18 mouse cellular contexts compared by ENCODE assay signal in the genomic region with DNA sequence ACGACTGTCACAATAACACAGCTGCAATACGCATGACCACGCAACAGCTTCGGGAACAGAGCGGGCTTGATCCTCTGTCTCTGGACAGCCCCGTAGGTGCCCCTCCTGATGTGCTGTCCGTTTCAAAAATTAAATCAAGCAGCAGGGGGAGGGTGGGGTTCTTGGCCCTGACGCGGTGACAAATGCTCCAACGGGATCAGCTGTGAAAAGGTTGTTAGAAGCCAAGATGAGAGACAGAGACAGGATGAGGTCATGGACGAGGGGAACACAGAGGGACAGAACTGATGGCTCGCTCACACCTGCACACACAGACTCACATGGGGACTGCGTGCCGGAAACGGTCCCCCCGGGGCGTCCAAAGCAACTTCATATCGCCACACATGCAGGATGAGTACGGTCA. TPM values are rescaled to one million over a fixed set of nuclear protein-coding genes. Genes with fewer than 3 reads are reported as not detected.
A peak's percentile ranks its signal among the peaks of the same experiment; 100 is the strongest.
DNase-seq lines count a peak whose midpoint lies in the region; ATAC-seq and TF ChIP-seq lines count a peak whose summit lies in the region.
"Had no signal": no experiment of that assay in that cellular context is flagged by ENCODE, and none has a peak within 500 bp of the region (broad histone marks: within the 10 kb centered on the region; RNA-seq: fewer than 3 reads in every experiment).

No protein-coding gene starts in this region.

- no peak for TF ChIP-seq CTCF in layer of hippocampus, adult 2 months (conservative IDR thresholded peaks at IDR 0.05)
- no peak for TF ChIP-seq CTCF in intestine, postnatal 0 days (IDR thresholded peaks at IDR 0.05; ENCODE audit: low read depth)

- DNase-seq in cerebellum, adult 11-12 months, result peak; percentile 48
- no peak for DNase-seq in layer of hippocampus, adult 2 months (ENCODE audit: low spot score in 2 of 2)
- DNase-seq in layer of hippocampus, adult 8-10 months (ENCODE audit: low spot score in 2 of 2), result no peak
- DNase-seq in liver, embryonic 11.5 days (ENCODE audit: low spot score), result no peak
- DNase-seq: adrenal gland, postnatal 25 days; kidney, adult 2 months; kidney, postnatal 36 days; layer of hippocampus, postnatal 36 days had no signal

- H3K4me1 ChIP-seq in forebrain, embryonic 13.5 days, result peaks cover 80% of the 10 kb centered on the region
- peaks cover 81% of the 10 kb centered on the region for H3K4me1 ChIP-seq in midbrain, embryonic 13.5 days (replicated peaks)
- H3K4me1 ChIP-seq in intestine, postnatal 0 days (replicated peaks; ENCODE audit: control insufficient read depth, insufficient read depth, low read length), result no peaks in the 10 kb centered on the region
- peaks cover 17% of the 10 kb centered on the region for H3K4me1 ChIP-seq in liver, embryonic 11.5 days (replicated peaks; ENCODE audit: control insufficient read depth, insufficient read depth, low read length)

- H3K9ac ChIP-seq in forebrain, embryonic 13.5 days, result peak overlapping the region; percentile 52; the same call in 1 of the 2 replicates
- peak overlapping the region; percentile 37; the same call in 1 of the 2 replicates for H3K9ac ChIP-seq in midbrain, embryonic 13.5 days (replicated peaks)
- H3K9ac ChIP-seq in intestine, postnatal 0 days (ENCODE audit: low read depth, low read length), result no peak overlapping the region
- H3K9ac ChIP-seq in liver, embryonic 11.5 days (ENCODE audit: low read depth, low read length), result no peak overlapping the region
- H3K9ac ChIP-seq: embryonic facial prominence, embryonic 15.5 days; hindbrain, embryonic 15.5 days; liver, embryonic 12.5 days; lung, embryonic 15.5 days had no signal

- no peak for ATAC-seq in cerebellum, adult (ENCODE audit: insufficient number of reproducible peaks, low FRiP score, low TSS enrichment)
- ATAC-seq in forebrain, embryonic 13.5 days, result no peak
- no peak for ATAC-seq in midbrain, embryonic 13.5 days
- no peak for ATAC-seq in intestine, postnatal 0 days
- no peak for ATAC-seq in liver, embryonic 11.5 days (replicated peaks; ENCODE audit: low FRiP score)
- ATAC-seq: liver, embryonic 12.5 days had no signal

- WGBS in forebrain, embryonic 13.5 days, result 32% methylated on average over 19 of the region's 19 CpGs
- 43% methylated on average over 19 of the region's 19 CpGs for WGBS in midbrain, embryonic 13.5 days
- 71% methylated on average over 19 of the region's 19 CpGs for WGBS in intestine, postnatal 0 days
- WGBS in liver, embryonic 11.5 days, result 65% methylated on average over 19 of the region's 19 CpGs

- H3K4me3 ChIP-seq in layer of hippocampus, adult 2 months, result no peak overlapping the region
- no peak overlapping the region for H3K4me3 ChIP-seq in forebrain, embryonic 13.5 days
- H3K4me3 ChIP-seq in midbrain, embryonic 13.5 days (replicated peaks), result no peak overlapping the region
- no peak overlapping the region for H3K4me3 ChIP-seq in intestine, postnatal 0 days (ENCODE audit: low read depth, low read length)
- H3K4me3 ChIP-seq in liver, embryonic 11.5 days (ENCODE audit: low read depth, low read length), result no peak overlapping the region
- H3K4me3 ChIP-seq: embryonic facial prominence, embryonic 15.5 days; heart, embryonic 13.5 days; hindbrain, embryonic 15.5 days; liver, embryonic 12.5 days; lung, embryonic 15.5 days had no signal

- no peaks in the 10 kb centered on the region for H3K9me3 ChIP-seq in forebrain, embryonic 13.5 days (replicated peaks)
- no peaks in the 10 kb centered on the region for H3K9me3 ChIP-seq in midbrain, embryonic 13.5 days
- no peaks in the 10 kb centered on the region for H3K9me3 ChIP-seq in intestine, postnatal 0 days (ENCODE audit: control insufficient read depth)
- H3K9me3 ChIP-seq in liver, embryonic 11.5 days (ENCODE audit: control insufficient read depth, low read length), result no peaks in the 10 kb centered on the region
- H3K9me3 ChIP-seq: embryonic facial prominence, embryonic 15.5 days; heart, embryonic 13.5 days; hindbrain, embryonic 15.5 days; liver, embryonic 12.5 days; lung, embryonic 15.5 days had no signal

- peaks cover 29% of the 10 kb centered on the region for H3K36me3 ChIP-seq in forebrain, embryonic 13.5 days (ENCODE audit: poor library complexity, severe bottlenecking)
- H3K36me3 ChIP-seq in midbrain, embryonic 13.5 days, result peaks cover 17% of the 10 kb centered on the region
- no peaks in the 10 kb centered on the region for H3K36me3 ChIP-seq in intestine, postnatal 0 days (ENCODE audit: control insufficient read depth, insufficient read depth)
- no peaks in the 10 kb centered on the region for H3K36me3 ChIP-seq in liver, embryonic 11.5 days (ENCODE audit: control insufficient read depth, insufficient read depth, low read length)
- H3K36me3 ChIP-seq: embryonic facial prominence, embryonic 15.5 days; heart, embryonic 13.5 days; hindbrain, embryonic 15.5 days; liver, embryonic 12.5 days; lung, embryonic 15.5 days had no signal

- no peaks in the 10 kb centered on the region for H3K27me3 ChIP-seq in forebrain, embryonic 13.5 days
- no peaks in the 10 kb centered on the region for H3K27me3 ChIP-seq in midbrain, embryonic 13.5 days
- H3K27me3 ChIP-seq in intestine, postnatal 0 days (replicated peaks; ENCODE audit: control insufficient read depth, insufficient read depth, low read length), result no peaks in the 10 kb centered on the region
- peaks cover 39% of the 10 kb centered on the region for H3K27me3 ChIP-seq in liver, embryonic 11.5 days (replicated peaks; ENCODE audit: control insufficient read depth, insufficient read depth, low read length)
- H3K27me3 ChIP-seq: hindbrain, embryonic 15.5 days; lung, embryonic 15.5 days had no signal

- H3K4me2 ChIP-seq in forebrain, embryonic 13.5 days, result no peak overlapping the region
- no peak overlapping the region for H3K4me2 ChIP-seq in midbrain, embryonic 13.5 days (replicated peaks)
- no peak overlapping the region for H3K4me2 ChIP-seq in intestine, postnatal 0 days (replicated peaks; ENCODE audit: low read depth)
- H3K4me2 ChIP-seq in liver, embryonic 11.5 days, result no peak overlapping the region
- H3K4me2 ChIP-seq: embryonic facial prominence, embryonic 15.5 days; heart, embryonic 13.5 days; liver, embryonic 12.5 days; lung, embryonic 15.5 days had no signal

- H3K27ac ChIP-seq in layer of hippocampus, adult 2 months, result peak overlapping the region; percentile 39; the same call in 1 of the 2 replicates
- H3K27ac ChIP-seq in forebrain, embryonic 13.5 days, result peak overlapping the region; percentile 91
- peak overlapping the region; percentile 86 for H3K27ac ChIP-seq in midbrain, embryonic 13.5 days
- no peak overlapping the region for H3K27ac ChIP-seq in intestine, postnatal 0 days (ENCODE audit: low read depth, low read length)
- no peak overlapping the region for H3K27ac ChIP-seq in liver, embryonic 11.5 days (ENCODE audit: low read depth, low read length)
- H3K27ac ChIP-seq: embryonic facial prominence, embryonic 15.5 days; heart, embryonic 13.5 days; liver, embryonic 12.5 days; lung, embryonic 15.5 days had no signal

RNA-seq across cellular contexts. Expression of a gene that starts 23.7 kb away (rescaled TPM):
- 10 to 100 TPM; 96.5 to 98.8 TPM for total RNA-seq in layer of hippocampus, adult 2 months (2021)
- 10 to 100 TPM; 84.3 to 93.9 (median 90.2) TPM for total RNA-seq in layer of hippocampus, adult 8-10 months (2022)
- 21.1 and 21.8 TPM in 2 replicates for polyA plus RNA-seq in forebrain, embryonic 13.5 days (2015; fragmentation: Nextera tagmentation; extraction: Ambion mirVana)
- polyA plus RNA-seq in midbrain, embryonic 13.5 days (2015; fragmentation: Nextera tagmentation; extraction: Ambion mirVana), result 27.6 and 32.7 TPM in 2 replicates
- 1.9 and 2.8 TPM in 2 replicates for polyA plus RNA-seq in intestine, postnatal 0 days (2015; fragmentation: Nextera tagmentation; extraction: Ambion mirVana)
- polyA plus RNA-seq in liver, embryonic 11.5 days (2014; fragmentation: Nextera tagmentation; extraction: Ambion mirVana), result 5.2 and 6.0 TPM in 2 replicates
- total RNA-seq: megakaryocyte, adult 5-6 weeks had no signal

RNA-seq across cellular contexts. Expression of a gene that starts 26.6 kb away (rescaled TPM):
- total RNA-seq in layer of hippocampus, adult 2 months (2021), result 10 to 100 TPM; 39.1 to 43.3 TPM
- 10 to 100 TPM; 39.9 to 44.4 (median 41.6) TPM for total RNA-seq in layer of hippocampus, adult 8-10 months (2022)
- polyA plus RNA-seq in forebrain, embryonic 13.5 days (2015; fragmentation: Nextera tagmentation; extraction: Ambion mirVana), result 28.1 and 30.7 TPM in 2 replicates
- 34.0 and 34.9 TPM in 2 replicates for polyA plus RNA-seq in midbrain, embryonic 13.5 days (2015; fragmentation: Nextera tagmentation; extraction: Ambion mirVana)
- 63.8 and 63.9 TPM in 2 replicates for polyA plus RNA-seq in intestine, postnatal 0 days (2015; fragmentation: Nextera tagmentation; extraction: Ambion mirVana)
- 66.8 and 72.9 TPM in 2 replicates for polyA plus RNA-seq in liver, embryonic 11.5 days (2014; fragmentation: Nextera tagmentation; extraction: Ambion mirVana)

RNA-seq across cellular contexts. Expression of a gene that starts 33.1 kb away (rescaled TPM):
- 10 to 100 TPM; 59.7 to 62.0 TPM for total RNA-seq in layer of hippocampus, adult 2 months (2021)
- 10 to 100 TPM; 51.7 to 56.4 (median 54.1) TPM for total RNA-seq in layer of hippocampus, adult 8-10 months (2022)
- 47.8 and 50.6 TPM in 2 replicates for polyA plus RNA-seq in forebrain, embryonic 13.5 days (2015; fragmentation: Nextera tagmentation; extraction: Ambion mirVana)
- polyA plus RNA-seq in midbrain, embryonic 13.5 days (2015; fragmentation: Nextera tagmentation; extraction: Ambion mirVana), result 81.6 and 92.1 TPM in 2 replicates
- 8.5 and 8.6 TPM in 2 replicates for polyA plus RNA-seq in intestine, postnatal 0 days (2015; fragmentation: Nextera tagmentation; extraction: Ambion mirVana)
- polyA plus RNA-seq in liver, embryonic 11.5 days (2014; fragmentation: Nextera tagmentation; extraction: Ambion mirVana), result 3.7 and 3.8 TPM in 2 replicates
- total RNA-seq: megakaryocyte, adult 5-6 weeks had no signal

RNA-seq across cellular contexts. Expression of a gene that starts 40.1 kb away (rescaled TPM):
- 10 to 100 TPM; 29.4 to 31.0 TPM for total RNA-seq in layer of hippocampus, adult 2 months (2021)
- total RNA-seq in layer of hippocampus, adult 8-10 months (2022), result 10 to 100 TPM; 25.7 to 31.7 (median 30.2) TPM
- polyA plus RNA-seq in forebrain, embryonic 13.5 days (2015; fragmentation: Nextera tagmentation; extraction: Ambion mirVana), result 80.7 and 83.8 TPM in 2 replicates
- 63.9 and 67.4 TPM in 2 replicates for polyA plus RNA-seq in midbrain, embryonic 13.5 days (2015; fragmentation: Nextera tagmentation; extraction: Ambion mirVana)
- polyA plus RNA-seq in intestine, postnatal 0 days (2015; fragmentation: Nextera tagmentation; extraction: Ambion mirVana), result 47.4 and 51.3 TPM in 2 replicates
- 67.8 and 71.2 TPM in 2 replicates for polyA plus RNA-seq in liver, embryonic 11.5 days (2014; fragmentation: Nextera tagmentation; extraction: Ambion mirVana)

RNA-seq across cellular contexts. Expression of a gene that starts 49.8 kb away (rescaled TPM):
- 100 to 1,000 TPM; 136 to 153 TPM for total RNA-seq in layer of hippocampus, adult 2 months (2021)
- total RNA-seq in layer of hippocampus, adult 8-10 months (2022), result 100 to 1,000 TPM; 141 to 156 (median 152) TPM
- 259 and 262 TPM in 2 replicates for polyA plus RNA-seq in forebrain, embryonic 13.5 days (2015; fragmentation: Nextera tagmentation; extraction: Ambion mirVana)
- 270 and 278 TPM in 2 replicates for polyA plus RNA-seq in midbrain, embryonic 13.5 days (2015; fragmentation: Nextera tagmentation; extraction: Ambion mirVana)
- 127 and 144 TPM in 2 replicates for polyA plus RNA-seq in intestine, postnatal 0 days (2015; fragmentation: Nextera tagmentation; extraction: Ambion mirVana)
- 107 and 118 TPM in 2 replicates for polyA plus RNA-seq in liver, embryonic 11.5 days (2014; fragmentation: Nextera tagmentation; extraction: Ambion mirVana)

Comparison
In these comparisons a context has a peak if more than half of its experiments do, and no peak if none do; other contexts are left out.
1. H3K27ac ChIP-seq: peak in layer of hippocampus, adult 2 months (single experiment), forebrain, embryonic 13.5 days (single experiment) and midbrain, embryonic 13.5 days (single experiment); none in intestine, postnatal 0 days (single experiment) and liver, embryonic 11.5 days (single experiment).
2. H3K9ac ChIP-seq: peak in forebrain, embryonic 13.5 days (single experiment) and midbrain, embryonic 13.5 days (single experiment); none in intestine, postnatal 0 days (single experiment) and liver, embryonic 11.5 days (single experiment).